Mouse (Mus musculus) hindbrain, embryonic 12.5 days (tissue): ENCODE measurements around the gene Gab1. TPM values are rescaled to one million over a fixed set of nuclear protein-coding genes. Genes with fewer than 3 reads are reported as not detected.

Experiments used
- ATAC-seq: fragments of 200-750 bp; cut with Nextera tagmentation; 2 replicates; pipeline ENCODE4 v1.8.0; 2017; ENCODE audit warnings: moderate TSS enrichment; ENCODE audit not compliant: low FRiP score
- H3K27ac ChIP-seq: fragments of 300-500 bp; sonication (generic); 2 replicates; pipeline ENCODE4 v1.5.1; 2016; ENCODE audit warnings: mild to moderate bottlenecking
- H3K27me3 ChIP-seq: fragments of 300-500 bp; sonication (generic); 2 replicates; pipeline ENCODE4 v1.6.1; 2016; ENCODE audit warnings: mild to moderate bottlenecking
- H3K36me3 ChIP-seq: fragments of 300-500 bp; sonication (generic); 2 replicates; pipeline ENCODE4 v1.6.1; 2016; ENCODE audit warnings: mild to moderate bottlenecking
- H3K4me1 ChIP-seq: fragments of 300-500 bp; sonication (generic); 2 replicates; pipeline ENCODE4 v1.6.1; 2016
- H3K4me2 ChIP-seq: fragments of 300-500 bp; sonication (generic); replicated peaks from 2 replicates; pipeline ENCODE4 v1.6.1; 2016; ENCODE audit warnings: mild to moderate bottlenecking
- H3K4me3 ChIP-seq: fragments of 300-500 bp; sonication (generic); 2 replicates; pipeline ENCODE4 v1.5.1; 2016; ENCODE audit warnings: mild to moderate bottlenecking
- H3K9ac ChIP-seq: fragments of 300-500 bp; sonication (generic); 2 replicates; pipeline ENCODE4 v1.6.1; 2016; ENCODE audit warnings: mild to moderate bottlenecking, moderate library complexity
- H3K9me3 ChIP-seq: fragments of 300-500 bp; sonication (generic); replicated peaks from 2 replicates; pipeline ENCODE4 v1.6.1; 2016; ENCODE audit warnings: mild to moderate bottlenecking
- WGBS: fragments of 180-500 bp; shearing (Covaris S2); methylation state at CpG from one replicate; pipeline ENCODE4 v1.1.7; 2016; 5-methylcytosine and 5-hydroxymethylcytosine counted together
- polyA plus RNA-seq: library from polyadenylated mRNA; unstranded; fragments of >200 nt; fragmentation: Nextera tagmentation; extraction: Ambion mirVana; gene quantifications from 2 replicates; pipeline ENCODE4 v1.2.1, GENCODE M21; 2016

Gab1 gene
- polyA plus RNA-seq, 1 experiment from 2014 or later = 21.3 TPM

- Histone ChIP-seq H3K36me3 (no peaks in the 10 kb centered on the region), H3K27ac (no peak overlapping the region), H3K9me3 (no peaks in the 10 kb centered on the region), H3K4me3 (no peak overlapping the region), H3K4me2 (no peak overlapping the region), H3K9ac (no peak overlapping the region), H3K27me3 (no peaks in the 10 kb centered on the region), H3K4me1 (peaks cover 23% of the 10 kb centered on the region)
- no peak for ATAC-seq
- WGBS = 80% methylated on average over 8 of the region's 9 CpGs
Measured at GRCm38 (mm10) chr8:80852412-80853165, 27.7 kb downstream of the Gab1 start.

- Histone ChIP-seq H3K4me3 (no peak overlapping the region), H3K9ac (no peak overlapping the region), H3K4me1 (peaks cover 22% of the 10 kb centered on the region), H3K4me2 (no peak overlapping the region), H3K27ac (no peak overlapping the region), H3K36me3 (no peaks in the 10 kb centered on the region), H3K27me3 (no peaks in the 10 kb centered on the region), H3K9me3 (no peaks in the 10 kb centered on the region)
- ATAC-seq = no peak
- WGBS = 88% methylated on average over 6 of the region's 6 CpGs
Measured at GRCm38 (mm10) chr8:80851648-80852047, 28.7 kb downstream of the Gab1 start.

- Histone ChIP-seq H3K9me3 (no peaks in the 10 kb centered on the region), H3K27me3 (no peaks in the 10 kb centered on the region), H3K36me3 (no peaks in the 10 kb centered on the region), H3K27ac (no peak overlapping the region), H3K9ac (no peak overlapping the region), H3K4me1 (peaks cover 23% of the 10 kb centered on the region; the same call in 1 of the 2 replicates), H3K4me2 (no peak overlapping the region), H3K4me3 (no peak overlapping the region)
- WGBS = 87% methylated on average over 4 of the region's 4 CpGs
- no peak for ATAC-seq
Measured at GRCm38 (mm10) chr8:80850013-80850412, 30.3 kb downstream of the Gab1 start.

GRCm38 (mm10) chr8:80848631-80849030 lies 31.7 kb downstream of the Gab1 start:
- no peak for ATAC-seq

GRCm38 (mm10) chr8:80847912-80848311 lies 32.4 kb downstream of the Gab1 start:
- Histone ChIP-seq H3K4me3 (no peak overlapping the region), H3K4me2 (no peak overlapping the region), H3K27me3 (no peaks in the 10 kb centered on the region), H3K36me3 (no peaks in the 10 kb centered on the region), H3K27ac (no peak overlapping the region), H3K9me3 (no peaks in the 10 kb centered on the region), H3K9ac (no peak overlapping the region), H3K4me1 (peaks cover 14% of the 10 kb centered on the region; the same call in 1 of the 2 replicates)
- no peak for ATAC-seq
- 86% methylated on average over 9 of the region's 9 CpGs for WGBS

More at GRCm38 (mm10) chr8:80848631-80849030, 31.7 kb downstream of the Gab1 start:
- no peaks in the 10 kb centered on the region for H3K9me3 ChIP-seq
- H3K4me3 ChIP-seq = no peak overlapping the region
- H3K27ac ChIP-seq = no peak overlapping the region
- 78% methylated on average over 11 of the region's 11 CpGs for WGBS
- H3K36me3 ChIP-seq = no peaks in the 10 kb centered on the region
- no peaks in the 10 kb centered on the region for H3K27me3 ChIP-seq
- peaks cover 21% of the 10 kb centered on the region; the same call in 1 of the 2 replicates for H3K4me1 ChIP-seq
- H3K9ac ChIP-seq = no peak overlapping the region
- H3K4me2 ChIP-seq = no peak overlapping the region

GRCm38 (mm10) chr8:80845284-80845683 lies 35.0 kb downstream of the Gab1 start:
- Histone ChIP-seq H3K27ac (no peak overlapping the region), H3K36me3 (no peaks in the 10 kb centered on the region), H3K4me1 (0 out of 2 replicates have a peak, but pooled peaks cover 7% of the 10 kb centered on the region), H3K4me3 (no peak overlapping the region), H3K4me2 (no peak overlapping the region), H3K27me3 (no peaks in the 10 kb centered on the region), H3K9me3 (no peaks in the 10 kb centered on the region), H3K9ac (no peak overlapping the region)
- ATAC-seq = no peak
- 88% methylated on average over 13 of the region's 13 CpGs for WGBS

GRCm38 (mm10) chr8:80843744-80844434 lies 36.4 kb downstream of the Gab1 start:
- ATAC-seq = no peak
- Histone ChIP-seq H3K36me3 (no peaks in the 10 kb centered on the region), H3K4me1 (0 out of 2 replicates have a peak, but pooled peaks cover 7% of the 10 kb centered on the region), H3K9me3 (no peaks in the 10 kb centered on the region), H3K27ac (peak overlapping the region; percentile 44; the same call in 1 of the 2 replicates), H3K4me3 (no peak overlapping the region), H3K9ac (no peak overlapping the region), H3K27me3 (no peaks in the 10 kb centered on the region), H3K4me2 (no peak overlapping the region)
- 87% methylated on average over 9 of the region's 9 CpGs for WGBS

GRCm38 (mm10) chr8:80842514-80842913 lies 37.8 kb downstream of the Gab1 start:
- Histone ChIP-seq H3K4me3 (no peak overlapping the region), H3K9ac (no peak overlapping the region), H3K27me3 (no peaks in the 10 kb centered on the region), H3K4me2 (no peak overlapping the region), H3K9me3 (no peaks in the 10 kb centered on the region), H3K4me1 (0 out of 2 replicates have a peak, but pooled peaks cover 5% of the 10 kb centered on the region), H3K36me3 (no peaks in the 10 kb centered on the region), H3K27ac (no peak overlapping the region)
- 83% methylated on average over 3 of the region's 3 CpGs for WGBS
- ATAC-seq = no peak; the same call in 1 of the 2 replicates

GRCm38 (mm10) chr8:80840090-80840489 lies 40.2 kb downstream of the Gab1 start:
- no peaks in the 10 kb centered on the region for H3K27me3 ChIP-seq
- no peak for ATAC-seq
- H3K27ac ChIP-seq = no peak overlapping the region
- WGBS = 88% methylated on average over 6 of the region's 6 CpGs
- no peaks in the 10 kb centered on the region for H3K9me3 ChIP-seq
- H3K4me2 ChIP-seq = no peak overlapping the region
- H3K36me3 ChIP-seq = no peaks in the 10 kb centered on the region
- no peak overlapping the region for H3K9ac ChIP-seq
- no peaks in the 10 kb centered on the region for H3K4me1 ChIP-seq
- H3K4me3 ChIP-seq = no peak overlapping the region

GRCm38 (mm10) chr8:80838199-80838598 lies 42.1 kb downstream of the Gab1 start:
- no peaks in the 10 kb centered on the region for H3K4me1 ChIP-seq
- no peak overlapping the region for H3K9ac ChIP-seq
- no peak for ATAC-seq
- WGBS = 66% methylated on average over 6 of the region's 6 CpGs
- H3K4me2 ChIP-seq = no peak overlapping the region
- H3K4me3 ChIP-seq = no peak overlapping the region
- no peaks in the 10 kb centered on the region for H3K9me3 ChIP-seq
- H3K36me3 ChIP-seq = no peaks in the 10 kb centered on the region
- H3K27me3 ChIP-seq = no peaks in the 10 kb centered on the region
- H3K27ac ChIP-seq = no peak overlapping the region

- WGBS = 79% methylated on average over 6 of the region's 6 CpGs
- Histone ChIP-seq H3K27me3 (no peaks in the 10 kb centered on the region), H3K9me3 (no peaks in the 10 kb centered on the region), H3K4me1 (peaks cover 9% of the 10 kb centered on the region), H3K4me3 (no peak overlapping the region), H3K36me3 (no peaks in the 10 kb centered on the region), H3K9ac (no peak overlapping the region), H3K4me2 (no peak overlapping the region), H3K27ac (no peak overlapping the region)
- ATAC-seq = no peak
Measured at GRCm38 (mm10) chr8:80835401-80835800, 44.9 kb downstream of the Gab1 start.

- WGBS = 78% methylated on average over 4 of the region's 4 CpGs
- Histone ChIP-seq H3K27me3 (no peaks in the 10 kb centered on the region), H3K4me3 (no peak overlapping the region), H3K9me3 (no peaks in the 10 kb centered on the region), H3K9ac (no peak overlapping the region), H3K36me3 (no peaks in the 10 kb centered on the region), H3K4me2 (no peak overlapping the region), H3K4me1 (peaks cover 14% of the 10 kb centered on the region), H3K27ac (no peak overlapping the region)
- ATAC-seq = no peak
Measured at GRCm38 (mm10) chr8:80834443-80834842, 45.9 kb downstream of the Gab1 start.
